Mouse (Mus musculus) limb, embryonic 13.5 days (tissue): ENCODE results near the gene Itgb1bp1. TPM values are rescaled to one million over a fixed set of nuclear protein-coding genes. Genes with fewer than 3 reads are reported as not detected.

Experiments used
- ATAC-seq: fragments of 200-750 bp; cut with Nextera tagmentation; 2 replicates; pipeline ENCODE4 v1.8.0; 2017; ENCODE audit warnings: low read depth, moderate number of reproducible peaks, moderate TSS enrichment; ENCODE audit not compliant: low FRiP score
- H3K27ac ChIP-seq: fragments of 300-500 bp; sonication (generic); 2 replicates; pipeline ENCODE4 v1.5.1; 2015; ENCODE audit warnings: inconsistent platforms, mild to moderate bottlenecking, moderate library complexity
- H3K27me3 ChIP-seq: fragments of 300-500 bp; sonication (generic); 2 replicates; pipeline ENCODE4 v1.6.1; 2015; ENCODE audit warnings: mild to moderate bottlenecking, inconsistent platforms
- H3K36me3 ChIP-seq: fragments of 300-500 bp; sonication (generic); 2 replicates; pipeline ENCODE4 v1.6.1; 2015; ENCODE audit warnings: inconsistent platforms, mild to moderate bottlenecking, moderate library complexity
- H3K4me1 ChIP-seq: fragments of 300-500 bp; sonication (generic); 2 replicates; pipeline ENCODE4 v1.6.1; 2015; ENCODE audit warnings: inconsistent platforms
- H3K4me2 ChIP-seq: fragments of 300-500 bp; sonication (generic); replicated peaks from 2 replicates; pipeline ENCODE4 v1.6.1; 2015; ENCODE audit warnings: inconsistent platforms, mild to moderate bottlenecking, moderate library complexity
- H3K4me3 ChIP-seq: fragments of 300-500 bp; sonication (generic); 2 replicates; pipeline ENCODE4 v1.5.1; 2015; ENCODE audit warnings: moderate library complexity, mild to moderate bottlenecking, inconsistent platforms
- H3K9ac ChIP-seq: fragments of 300-500 bp; sonication (generic); 2 replicates; pipeline ENCODE4 v1.6.1; 2015; ENCODE audit warnings: mild to moderate bottlenecking, inconsistent platforms
- H3K9me3 ChIP-seq: fragments of 300-500 bp; sonication (generic); 2 replicates; pipeline ENCODE4 v1.6.1; 2016; ENCODE audit warnings: inconsistent platforms
- WGBS: fragments of 180-500 bp; shearing (Covaris S2); methylation state at CpG from one replicate; pipeline ENCODE4 v1.1.7; 2015; 5-methylcytosine and 5-hydroxymethylcytosine counted together
- polyA plus RNA-seq: library from polyadenylated mRNA; unstranded; fragments of >200 nt; fragmentation: Nextera tagmentation; extraction: Ambion mirVana; gene quantifications from 2 replicates; pipeline ENCODE4 v1.2.1, GENCODE M21; 2015

The Itgb1bp1 gene
- polyA plus RNA-seq, 1 experiment from 2014 or later = 55.2 TPM

GRCm38 (mm10) chr12:21289651-21290050, 3.6 kb upstream of the Itgb1bp1 start:
- Histone ChIP-seq H3K9me3 (no peaks in the 10 kb centered on the region), H3K4me2 (no peak overlapping the region), H3K27ac (no peak overlapping the region), H3K4me3 (no peak overlapping the region), H3K27me3 (no peaks in the 10 kb centered on the region), H3K36me3 (peaks cover 54% of the 10 kb centered on the region), H3K4me1 (peaks cover 17% of the 10 kb centered on the region), H3K9ac (no peak overlapping the region)
- ATAC-seq = no peak
- WGBS = 90% methylated on average over 6 of the region's 6 CpGs

- H3K27ac ChIP-seq = no peak overlapping the region
- 90% methylated on average over 3 of the region's 3 CpGs for WGBS
- peaks cover 17% of the 10 kb centered on the region for H3K4me1 ChIP-seq
- H3K4me2 ChIP-seq = no peak overlapping the region
- no peak overlapping the region for H3K4me3 ChIP-seq
- no peak for ATAC-seq
- no peaks in the 10 kb centered on the region for H3K9me3 ChIP-seq
- peaks cover 46% of the 10 kb centered on the region for H3K36me3 ChIP-seq
- H3K27me3 ChIP-seq = no peaks in the 10 kb centered on the region
- H3K9ac ChIP-seq = no peak overlapping the region
Measured at GRCm38 (mm10) chr12:21288716-21289395, 2.8 kb upstream of the Itgb1bp1 start.

- Histone ChIP-seq H3K36me3 (peaks cover 27% of the 10 kb centered on the region), H3K9me3 (no peaks in the 10 kb centered on the region), H3K4me2 (peak overlapping the region; percentile 82), H3K27ac (peak overlapping the region; percentile 95), H3K27me3 (no peaks in the 10 kb centered on the region), H3K9ac (peak overlapping the region; percentile 89), H3K4me1 (peaks cover 17% of the 10 kb centered on the region), H3K4me3 (peak overlapping the region; percentile 84)
- WGBS = 34% methylated on average over 18 of the region's 18 CpGs
- peak; percentile 10; the same call in 1 of the 2 replicates for ATAC-seq
Measured at GRCm38 (mm10) chr12:21286712-21287650, 897 bp upstream of the Itgb1bp1 start.

- H3K9ac ChIP-seq = peak overlapping the region; percentile 85
- peak; percentile 84 for ATAC-seq
- peak overlapping the region; percentile 82 for H3K4me2 ChIP-seq
- peak overlapping the region; percentile 71; the same call in 1 of the 2 replicates for H3K27ac ChIP-seq
- H3K4me3 ChIP-seq = peak overlapping the region; percentile 84
- H3K9me3 ChIP-seq = no peaks in the 10 kb centered on the region
- peaks cover 17% of the 10 kb centered on the region for H3K4me1 ChIP-seq
- H3K27me3 ChIP-seq = no peaks in the 10 kb centered on the region
- H3K36me3 ChIP-seq = peaks cover 15% of the 10 kb centered on the region
- under 1% methylated on average over 47 of the region's 47 CpGs for WGBS
Measured at GRCm38 (mm10) chr12:21285508-21286242, 409 bp downstream of the Itgb1bp1 start.

GRCm38 (mm10) chr12:21284761-21285441, 1.2 kb downstream of the Itgb1bp1 start, which contains the start of gene Cpsf3:
Cpsf3 (plus strand) TSS chr12:21285391.
- Histone ChIP-seq H3K27ac (peak within 1 kb of the TSS; percentile 95), H3K4me1 (peaks cover 17% of the 10 kb centered on the region), H3K36me3 (peaks cover 7% of the 10 kb centered on the region; the same call in 1 of the 2 replicates), H3K27me3 (no peaks in the 10 kb centered on the region), H3K4me2 (peak within 1 kb of the TSS; percentile 82), H3K9me3 (no peaks in the 10 kb centered on the region), H3K4me3 (peak within 1 kb of the TSS; percentile 84), H3K9ac (peak within 1 kb of the TSS; percentile 89)
- ATAC-seq = no peak
- WGBS = 56% methylated on average over 11 of the region's 11 CpGs

GRCm38 (mm10) chr12:21277352-21277864, 8.7 kb downstream of the Itgb1bp1 start:
- Histone ChIP-seq H3K4me2 (no peak overlapping the region), H3K36me3 (peaks cover 32% of the 10 kb centered on the region), H3K4me3 (no peak overlapping the region), H3K27me3 (no peaks in the 10 kb centered on the region), H3K27ac (no peak overlapping the region), H3K4me1 (no peaks in the 10 kb centered on the region), H3K9ac (no peak overlapping the region), H3K9me3 (no peaks in the 10 kb centered on the region)
- no peak for ATAC-seq
- WGBS = 63% methylated on average over 1 of the region's 1 CpGs

GRCm38 (mm10) chr12:21274446-21274845, 11.6 kb downstream of the Itgb1bp1 start:
- no peak for ATAC-seq
- Histone ChIP-seq H3K4me2 (no peak overlapping the region), H3K9me3 (no peaks in the 10 kb centered on the region), H3K4me3 (no peak overlapping the region), H3K36me3 (peaks cover 60% of the 10 kb centered on the region), H3K4me1 (no peaks in the 10 kb centered on the region), H3K27me3 (no peaks in the 10 kb centered on the region), H3K9ac (no peak overlapping the region), H3K27ac (no peak overlapping the region)
- 82% methylated on average over 7 of the region's 7 CpGs for WGBS

- H3K4me1 ChIP-seq = no peaks in the 10 kb centered on the region
- H3K27ac ChIP-seq = no peak overlapping the region
- no peaks in the 10 kb centered on the region for H3K9me3 ChIP-seq
- H3K4me2 ChIP-seq = no peak overlapping the region
- no peak overlapping the region for H3K9ac ChIP-seq
- H3K36me3 ChIP-seq = peaks cover 80% of the 10 kb centered on the region
- H3K27me3 ChIP-seq = no peaks in the 10 kb centered on the region
- WGBS = 87% methylated on average over 8 of the region's 8 CpGs
- no peak for ATAC-seq
- no peak overlapping the region for H3K4me3 ChIP-seq
Measured at GRCm38 (mm10) chr12:21268083-21268616, 17.9 kb downstream of the Itgb1bp1 start.

- Histone ChIP-seq H3K27ac (no peak overlapping the region), H3K27me3 (no peaks in the 10 kb centered on the region), H3K4me1 (no peaks in the 10 kb centered on the region), H3K4me2 (no peak overlapping the region), H3K9ac (no peak overlapping the region), H3K4me3 (no peak overlapping the region), H3K36me3 (peaks cover 84% of the 10 kb centered on the region), H3K9me3 (no peaks in the 10 kb centered on the region)
- 85% methylated on average over 2 of the region's 2 CpGs for WGBS
- peak; percentile 38 for ATAC-seq
Measured at GRCm38 (mm10) chr12:21266784-21267098, 19.3 kb downstream of the Itgb1bp1 start.

GRCm38 (mm10) chr12:21265946-21266783, 19.9 kb downstream of the Itgb1bp1 start:
- ATAC-seq = peak; percentile 75
- no peak overlapping the region for H3K4me3 ChIP-seq
- H3K27ac ChIP-seq = 0 out of 2 replicates have a peak overlapping the region, but pooled peaks have one; percentile 15
- 76% methylated on average over 14 of the region's 14 CpGs for WGBS
- peaks cover 82% of the 10 kb centered on the region for H3K36me3 ChIP-seq
- H3K4me2 ChIP-seq = no peak overlapping the region
- no peaks in the 10 kb centered on the region for H3K4me1 ChIP-seq
- no peaks in the 10 kb centered on the region for H3K27me3 ChIP-seq
- no peaks in the 10 kb centered on the region for H3K9me3 ChIP-seq
- no peak overlapping the region for H3K9ac ChIP-seq
